Mouse (Mus musculus): ENCODE results near the gene Rrm1.
A peak's percentile ranks its signal among the peaks of the same experiment; 100 is the strongest.
"Not testable (repeated sequence)": the region's sequence is repeated elsewhere in the genome, so short reads cannot be mapped to it uniquely, and the experiment has no call there.

Rrm1 gene

DNA sequence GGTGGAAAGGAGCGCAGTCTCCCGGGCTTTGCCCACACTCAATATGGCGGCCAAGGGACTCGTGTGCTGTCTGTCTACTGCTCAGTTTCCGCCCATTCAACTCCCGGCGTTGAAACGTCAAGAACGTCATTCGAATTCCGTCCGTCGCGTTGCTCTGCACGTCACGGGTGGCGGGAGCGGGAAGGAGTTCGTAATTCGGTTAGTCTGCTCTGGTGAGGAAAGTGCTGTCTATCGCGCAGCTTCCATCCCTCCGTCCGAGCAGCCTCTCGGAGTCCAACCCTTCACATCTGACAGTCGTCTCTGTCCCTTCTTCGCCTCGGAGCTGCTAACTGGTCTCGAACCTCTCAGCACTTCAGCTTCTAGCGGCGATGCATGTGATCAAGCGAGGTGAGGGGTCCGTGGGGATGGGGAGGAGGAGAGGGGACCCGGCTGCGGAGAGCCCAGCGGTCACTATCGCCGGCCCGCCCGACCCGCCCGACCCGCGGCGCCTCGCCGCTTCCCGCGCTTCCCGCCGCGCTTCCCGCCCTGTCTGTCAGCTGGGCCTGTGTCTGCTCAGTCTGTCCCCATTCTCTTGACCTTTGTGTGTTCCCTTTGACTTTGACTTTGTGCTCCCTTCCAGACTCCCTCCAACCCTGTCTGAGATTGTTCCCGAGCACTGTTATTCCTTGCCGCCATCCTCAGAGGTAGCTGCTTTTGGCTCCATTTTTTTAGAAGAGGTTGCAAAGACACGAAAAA lies at the start of gene Rrm1:
Rrm1 (plus strand) TSS at position 39 of the 735 bp plus-strand sequence.
- DNase-seq = peak; percentile 96

DNA sequence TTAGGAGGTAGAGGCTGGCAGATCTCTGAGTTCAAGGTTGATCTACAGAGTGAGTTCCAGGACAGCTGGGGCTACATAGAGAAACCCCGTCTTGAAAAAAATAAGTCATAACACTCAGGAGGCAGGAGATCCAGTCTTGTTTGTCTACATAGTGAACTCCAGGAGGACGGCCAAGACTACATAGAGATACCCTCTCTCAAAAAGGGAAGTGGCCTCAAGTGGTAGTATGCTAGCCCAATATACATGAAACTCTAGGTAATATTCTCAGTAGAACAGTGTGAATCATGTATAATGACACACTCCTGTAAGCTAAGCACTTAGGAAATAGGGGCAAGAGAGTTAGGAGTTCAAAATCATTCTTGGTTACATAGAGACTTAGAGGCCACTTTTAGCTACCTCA lies 47.6 kb upstream of the Rrm1 start:
- no peak for DNase-seq

DNA sequence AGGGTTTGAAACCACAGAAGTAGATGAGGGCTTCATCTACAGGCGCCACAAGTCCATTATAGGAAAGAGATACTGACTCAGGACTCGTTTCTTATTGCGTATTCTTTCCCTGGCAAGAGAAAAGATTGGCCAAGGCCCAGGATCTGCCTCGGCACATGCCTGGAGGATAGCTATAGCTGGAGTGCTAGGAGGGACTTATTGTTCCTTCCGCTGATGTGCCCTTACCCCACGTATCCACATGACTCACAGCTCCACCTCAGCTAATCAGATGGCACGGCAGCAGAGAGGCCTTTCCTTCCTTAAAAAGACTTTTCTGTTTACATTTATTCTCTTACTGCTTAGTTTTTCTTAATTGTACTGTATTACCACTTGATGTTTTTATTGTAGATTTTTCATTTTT lies 45.6 kb upstream of the Rrm1 start:
- DNase-seq = no peak

DNA sequence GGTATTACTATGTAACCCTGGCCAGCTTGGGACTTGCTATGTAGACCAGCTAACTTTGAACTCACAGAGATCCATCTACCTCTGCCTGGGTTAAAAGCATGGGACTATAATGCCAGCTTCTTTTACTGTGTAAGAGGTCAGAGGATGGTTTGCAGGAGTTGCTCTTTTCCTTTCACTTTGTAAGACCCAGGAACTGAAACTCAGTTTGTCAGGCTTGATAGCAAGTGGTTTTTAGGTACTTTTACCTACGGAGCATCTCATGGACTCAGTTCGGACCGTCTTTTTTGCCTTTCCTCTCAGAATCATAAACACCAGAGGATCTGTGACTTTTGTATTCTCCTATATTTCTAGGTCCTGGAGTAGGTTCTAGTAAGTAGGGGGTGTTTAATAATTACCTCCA lies 45.2 kb upstream of the Rrm1 start:
- DNase-seq = no peak

DNA sequence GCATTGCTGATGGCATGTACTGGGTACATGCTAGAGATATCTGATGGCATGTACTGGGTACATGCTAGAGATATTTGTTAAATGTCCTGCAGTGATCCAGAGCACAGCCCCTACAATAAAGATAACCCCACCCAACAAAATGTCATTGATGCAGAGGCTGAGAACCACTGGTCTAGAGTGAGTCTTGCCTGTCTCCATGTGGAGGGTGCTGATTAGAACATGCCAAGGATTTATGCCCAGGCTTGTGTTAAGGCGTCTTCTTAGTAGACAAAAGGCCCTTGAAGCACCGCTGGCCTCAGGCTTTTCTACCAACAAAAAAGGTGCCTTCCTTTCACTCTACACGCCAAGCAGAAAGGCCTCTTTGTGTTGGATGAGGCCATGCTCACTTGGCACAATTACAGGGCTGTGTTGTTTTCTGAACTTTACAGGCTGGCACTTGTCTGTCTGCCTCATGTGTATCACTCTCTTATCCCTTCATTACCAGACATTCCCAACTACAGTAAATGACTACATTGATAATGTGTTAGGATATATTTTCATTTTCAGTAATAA lies 42.2 kb upstream of the Rrm1 start:
- no peak for DNase-seq

GRCm38 (mm10) chr7:102404118-102404517 lies 37.4 kb upstream of the Rrm1 start:
- no peak for DNase-seq

DNA sequence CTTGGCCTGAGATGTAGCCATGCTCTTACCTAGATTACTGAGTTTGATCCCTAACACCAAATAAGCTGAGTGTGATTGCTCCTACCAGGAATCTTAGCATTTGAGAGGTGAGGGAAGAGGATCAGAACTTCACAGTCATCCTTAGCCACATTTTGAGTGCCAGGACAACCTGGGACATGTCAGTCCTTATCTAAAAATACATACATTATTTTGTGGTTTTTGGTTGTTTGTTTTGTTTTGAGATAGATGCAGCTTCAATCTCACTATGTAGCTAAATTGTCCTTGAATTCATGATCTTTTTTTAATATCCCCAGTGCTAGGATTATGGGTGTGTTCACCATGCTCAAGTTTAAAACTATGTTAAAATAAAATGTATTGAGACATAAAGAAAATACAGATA lies 34.1 kb upstream of the Rrm1 start:
- DNase-seq = no peak

- not testable (repeated sequence) for DNase-seq
Measured at GRCm38 (mm10) chr7:102415272-102415671, 26.2 kb upstream of the Rrm1 start.

GRCm38 (mm10) chr7:102415841-102416240 lies 25.7 kb upstream of the Rrm1 start:
- no peak for DNase-seq

DNA sequence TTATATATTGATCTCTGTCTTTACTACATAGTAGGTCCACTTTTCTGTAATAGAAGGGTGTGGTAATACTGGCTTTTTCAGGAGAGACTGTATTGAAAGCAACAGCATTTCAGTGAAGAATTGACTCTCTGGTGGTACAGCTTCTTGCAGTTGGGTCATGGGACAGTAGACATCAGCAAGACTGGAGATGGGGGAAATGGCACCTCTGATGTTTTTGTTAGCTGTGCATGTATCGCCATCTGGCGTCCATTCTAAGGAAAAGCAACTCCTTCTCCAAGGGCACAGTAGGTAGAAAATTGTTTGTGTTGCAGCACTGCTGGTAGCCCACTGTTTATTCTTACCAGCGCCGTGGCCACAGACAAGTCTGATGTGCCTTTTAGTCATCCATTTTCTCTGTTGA lies 24.1 kb upstream of the Rrm1 start:
- DNase-seq = peak; percentile 58

DNA sequence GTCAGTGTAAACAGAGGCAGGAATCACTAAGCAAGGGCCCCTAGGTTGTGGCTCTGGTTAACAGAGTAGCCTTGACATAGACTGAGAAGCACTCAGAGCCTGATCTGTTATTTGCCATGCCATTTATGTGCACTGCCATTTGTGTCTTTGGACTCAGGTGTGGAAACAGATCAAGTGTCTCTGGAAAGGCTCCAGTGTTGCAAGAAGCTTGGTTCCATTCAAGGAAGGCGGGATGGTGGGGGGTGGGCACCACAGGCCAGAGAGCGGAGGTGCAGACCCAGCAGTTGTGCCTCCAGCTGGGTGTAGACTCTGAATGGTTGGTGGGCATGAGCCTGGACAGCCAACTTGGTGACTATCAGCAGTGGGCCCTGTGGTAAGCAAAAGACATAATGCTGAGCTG lies 19.5 kb upstream of the Rrm1 start:
- DNase-seq = no peak

DNA sequence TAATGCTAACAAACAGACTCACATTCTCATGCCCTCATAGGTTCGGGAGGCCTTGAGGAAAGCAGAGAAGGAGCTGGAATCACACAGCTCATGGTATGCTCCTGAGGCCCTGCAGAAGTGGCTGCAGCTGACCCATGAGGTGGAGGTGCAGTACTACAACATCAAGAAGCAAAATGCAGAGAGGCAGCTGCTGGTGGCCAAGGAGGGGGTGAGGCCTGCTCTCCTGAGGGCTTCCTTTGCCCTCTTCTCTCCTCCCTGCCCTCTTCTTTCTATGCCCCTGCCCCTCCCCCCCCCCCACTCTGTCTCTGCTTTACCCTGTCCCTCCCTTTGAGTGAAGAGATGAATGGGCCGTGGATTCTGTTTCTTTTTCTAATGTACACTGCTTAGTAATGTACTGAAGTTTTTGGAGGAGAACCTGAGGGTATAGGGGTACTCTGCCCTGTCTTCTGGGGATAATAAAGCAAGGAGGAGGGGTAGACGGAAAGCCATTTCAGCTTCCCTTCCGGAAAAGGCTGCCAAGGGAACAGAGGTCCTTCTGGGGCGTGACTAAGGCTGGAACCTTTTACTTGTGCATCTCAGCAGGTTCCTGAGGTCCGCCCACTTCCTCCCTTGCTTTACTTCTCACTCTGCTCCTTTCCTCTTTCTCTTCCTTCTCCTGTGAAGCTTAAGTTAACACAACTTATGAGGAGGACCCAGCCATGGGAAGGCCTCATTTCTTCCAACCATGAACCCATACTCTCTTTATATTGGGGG lies 15.4 kb upstream of the Rrm1 start:
- DNase-seq = no peak

- no peak for DNase-seq
Measured at GRCm38 (mm10) chr7:102434344-102434743, 7.2 kb upstream of the Rrm1 start.

DNA sequence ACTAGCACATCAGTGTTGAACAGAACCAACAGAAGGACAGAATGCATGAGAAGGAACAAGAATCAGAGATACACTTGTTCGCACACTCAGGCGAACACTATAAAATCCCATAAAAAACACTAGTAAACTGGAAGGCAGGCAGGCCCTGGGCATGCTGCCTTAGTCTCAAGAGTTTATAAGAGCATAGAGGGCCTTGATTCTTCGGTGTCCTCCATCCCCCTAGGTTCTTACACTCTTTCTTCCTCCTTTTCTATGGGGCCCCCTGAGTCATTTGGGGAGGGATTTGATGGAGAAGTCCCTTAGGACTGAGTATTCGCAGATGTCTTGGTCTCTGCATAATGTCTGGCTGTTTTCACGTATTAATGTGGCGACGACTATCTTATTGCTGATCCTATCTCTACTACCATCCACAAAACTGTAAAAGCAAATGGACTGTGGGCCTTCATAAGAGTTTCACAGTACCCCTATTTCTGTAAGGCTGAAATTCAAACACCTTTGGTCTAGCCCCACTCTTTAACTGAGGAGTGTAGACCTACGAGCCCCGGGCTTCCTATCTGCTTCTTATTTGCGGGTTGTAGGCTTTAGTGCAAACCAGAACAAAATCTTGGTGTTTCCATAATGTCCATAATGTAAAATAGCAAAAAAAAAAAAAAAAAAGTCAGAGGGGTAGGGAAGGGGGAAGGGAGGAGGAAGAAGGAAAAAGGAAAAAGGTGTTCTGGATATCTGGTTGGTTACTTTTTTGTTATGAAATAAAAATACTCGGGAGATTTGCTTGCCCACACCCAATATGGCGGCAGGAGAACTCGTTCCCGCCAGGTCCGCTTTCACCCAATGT lies 456 bp upstream of the Rrm1 start:
- peak; percentile 6 for DNase-seq

GRCm38 (mm10) chr7:102442432-102442831 lies 937 bp downstream of the Rrm1 start:
- DNase-seq = no peak

GRCm38 (mm10) chr7:102444301-102444700 lies 2.8 kb downstream of the Rrm1 start:
- DNase-seq = no peak

DNA sequence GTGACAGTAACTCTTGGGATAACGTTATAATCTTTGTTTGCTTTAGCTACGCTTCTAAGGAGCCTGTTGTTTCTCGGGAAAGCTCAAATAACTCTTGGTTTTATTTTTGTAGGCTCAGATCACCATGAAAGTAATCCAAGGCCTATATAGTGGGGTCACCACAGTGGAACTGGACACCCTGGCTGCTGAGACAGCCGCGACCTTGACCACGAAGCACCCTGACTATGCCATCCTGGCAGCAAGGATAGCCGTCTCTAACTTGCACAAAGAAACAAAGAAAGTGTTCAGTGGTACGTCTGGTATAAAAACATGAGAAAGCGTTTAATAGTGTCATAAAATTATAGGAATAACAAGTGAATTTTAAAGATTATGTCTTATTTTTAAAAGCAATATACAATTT lies 4.9 kb downstream of the Rrm1 start:
- no peak for DNase-seq

- no peak for DNase-seq
Measured at GRCm38 (mm10) chr7:102458618-102459380, 17.3 kb downstream of the Rrm1 start.

DNA sequence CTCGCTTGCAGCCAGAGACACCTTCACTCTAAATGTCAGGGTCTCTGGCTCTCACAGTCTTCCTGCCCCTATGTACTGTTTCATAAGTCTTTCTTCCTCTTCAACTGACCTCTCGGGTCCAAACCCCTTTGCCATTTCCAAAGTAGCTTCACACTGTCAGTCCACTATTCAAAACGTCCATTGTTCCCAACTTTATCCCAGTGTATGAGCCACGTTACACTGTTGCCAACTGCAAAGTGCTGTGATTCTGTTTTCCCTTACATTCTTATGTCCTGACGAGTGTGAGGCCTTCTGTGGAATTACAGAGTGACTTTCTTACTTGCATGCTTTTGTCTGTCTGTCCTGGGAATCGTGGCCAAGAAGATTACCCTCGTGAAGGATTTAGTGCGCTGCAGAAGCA lies 26.1 kb downstream of the Rrm1 start:
- no peak for DNase-seq

DNA sequence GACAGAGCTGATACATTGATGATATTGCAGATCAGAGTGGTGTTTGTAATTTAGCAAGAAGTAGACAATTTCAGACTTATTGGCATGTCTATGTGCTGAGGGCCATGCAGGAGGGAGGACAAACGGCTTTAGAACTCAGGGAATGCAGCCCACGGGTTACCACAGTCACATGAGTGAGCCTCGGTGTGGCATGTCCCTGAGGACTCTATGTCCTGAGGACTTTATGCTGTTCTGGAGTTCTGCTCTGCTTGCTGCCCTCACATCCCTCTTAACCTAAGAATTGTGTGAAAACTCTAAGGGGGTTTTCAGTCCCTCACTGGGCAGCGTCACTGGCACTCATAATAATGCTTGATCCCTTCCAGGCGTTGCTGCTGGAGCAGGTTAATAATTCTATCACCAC lies 31.2 kb downstream of the Rrm1 start:
- DNase-seq = no peak

DNA sequence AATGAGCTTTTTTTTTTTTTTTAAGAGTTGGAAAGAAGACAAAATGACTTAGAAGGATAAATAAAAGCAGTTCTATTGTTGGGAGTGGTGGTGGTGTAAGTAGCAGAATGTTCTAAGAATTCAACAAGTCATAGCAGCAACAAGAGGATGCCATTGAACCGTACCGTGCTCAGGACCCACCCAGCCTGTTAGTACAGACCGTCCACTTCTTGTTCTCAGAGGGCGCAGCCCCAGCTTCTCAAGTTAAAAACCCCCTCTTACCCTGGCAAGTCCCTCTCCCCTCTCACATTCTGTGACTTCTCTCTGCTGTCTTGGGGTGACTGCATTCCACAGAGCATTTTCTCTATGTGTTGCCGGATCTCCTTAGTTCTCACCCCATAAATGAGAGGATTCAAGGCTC lies 35.1 kb downstream of the Rrm1 start:
- DNase-seq = no peak

DNA sequence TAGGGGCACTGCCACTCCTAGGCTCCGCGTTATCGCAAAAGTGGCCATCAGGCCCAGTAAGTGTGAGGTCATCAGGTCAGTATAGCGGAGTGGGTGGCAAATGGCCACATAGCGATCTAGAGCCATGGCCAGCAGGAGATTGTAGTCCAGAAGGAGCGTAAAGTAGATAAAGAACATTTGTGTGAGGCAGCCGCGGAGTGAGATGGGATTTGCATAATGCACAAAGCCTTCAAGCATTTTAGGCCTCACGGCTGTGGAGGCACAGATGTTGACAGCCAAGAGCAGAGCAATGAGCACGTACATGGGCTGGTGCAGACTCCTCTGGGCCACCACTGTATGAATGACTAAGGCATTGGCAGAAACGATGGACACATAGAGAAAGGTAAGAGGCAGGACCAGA lies 35.9 kb downstream of the Rrm1 start:
- no peak for DNase-seq

GRCm38 (mm10) chr7:102478425-102478824 lies 36.9 kb downstream of the Rrm1 start:
- no peak for DNase-seq
